Mouse (Mus musculus): ENCODE results near the gene Chst4.

Chst4 gene

DNA sequence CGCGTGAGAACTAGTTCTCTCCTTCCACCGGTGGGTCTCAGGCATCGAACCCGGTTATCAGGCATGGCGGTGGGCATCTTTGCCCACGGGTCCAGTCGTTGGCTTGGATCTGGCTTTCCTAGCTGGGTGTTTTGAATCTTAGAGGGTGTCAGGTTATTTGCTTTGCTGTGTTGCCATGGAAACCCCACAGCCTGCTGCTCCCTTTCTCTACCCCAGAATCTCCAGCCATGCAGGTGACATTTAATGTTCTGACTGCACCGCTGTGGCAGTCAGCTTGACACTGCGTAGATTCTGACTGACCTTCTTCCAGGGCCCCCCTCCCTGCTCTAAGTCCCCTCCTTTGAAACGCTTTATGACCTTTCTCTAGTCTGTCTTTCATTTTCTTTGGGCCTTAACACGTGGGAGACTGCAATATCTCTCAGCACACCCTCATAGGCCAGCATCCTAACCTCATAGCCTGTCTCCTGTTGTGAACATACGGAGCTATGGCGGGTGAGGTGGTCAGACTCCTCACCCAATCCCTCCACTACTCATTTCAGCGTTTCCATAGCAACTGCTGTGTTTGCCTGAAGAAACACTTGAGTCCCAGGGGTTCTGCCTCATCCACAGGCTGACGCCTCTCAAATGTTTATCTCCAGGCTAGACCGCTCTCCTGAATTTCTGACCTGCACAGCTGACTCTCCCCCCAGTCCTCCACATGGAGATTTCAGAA lies 33.1 kb downstream of the Chst4 start:
- DNase-seq (ENCODE audit: low read depth, low spot score) = no peak

DNA sequence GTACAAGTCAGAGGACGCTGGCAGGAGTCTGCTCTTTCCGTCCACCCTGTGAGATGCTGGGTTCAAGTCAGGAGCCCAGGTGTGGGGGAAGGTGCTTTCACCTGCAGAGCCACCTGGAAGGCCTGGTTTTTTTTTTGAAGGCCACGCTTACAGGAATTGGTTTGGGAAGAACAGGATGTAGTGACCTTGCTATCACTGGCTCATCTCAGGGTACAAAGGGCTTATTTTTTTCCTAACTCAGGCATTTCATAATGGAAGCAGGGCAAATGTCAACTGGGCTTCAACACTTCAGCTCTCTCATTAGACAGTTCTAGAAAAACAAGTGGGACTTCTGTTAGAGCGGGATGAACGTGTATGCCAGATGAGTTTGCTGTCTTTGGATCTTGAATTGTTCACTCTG lies 35.2 kb downstream of the Chst4 start:
- DNase-seq (ENCODE audit: low read depth, low spot score) = no peak

GRCm38 (mm10) chr8:110002953-110003352 lies 36.6 kb downstream of the Chst4 start:
- DNase-seq (ENCODE audit: low read depth, low spot score) = peak; percentile 34

- no peak for DNase-seq (ENCODE audit: low read depth, low spot score)
Observed at GRCm38 (mm10) chr8:109999974-110000373, 39.6 kb downstream of the Chst4 start.

GRCm38 (mm10) chr8:109998066-109998465 lies 41.5 kb downstream of the Chst4 start:
- no peak for DNase-seq (ENCODE audit: low read depth, low spot score)

GRCm38 (mm10) chr8:109997381-109997780 lies 42.2 kb downstream of the Chst4 start:
- DNase-seq (ENCODE audit: low read depth, low spot score) = no peak

DNA sequence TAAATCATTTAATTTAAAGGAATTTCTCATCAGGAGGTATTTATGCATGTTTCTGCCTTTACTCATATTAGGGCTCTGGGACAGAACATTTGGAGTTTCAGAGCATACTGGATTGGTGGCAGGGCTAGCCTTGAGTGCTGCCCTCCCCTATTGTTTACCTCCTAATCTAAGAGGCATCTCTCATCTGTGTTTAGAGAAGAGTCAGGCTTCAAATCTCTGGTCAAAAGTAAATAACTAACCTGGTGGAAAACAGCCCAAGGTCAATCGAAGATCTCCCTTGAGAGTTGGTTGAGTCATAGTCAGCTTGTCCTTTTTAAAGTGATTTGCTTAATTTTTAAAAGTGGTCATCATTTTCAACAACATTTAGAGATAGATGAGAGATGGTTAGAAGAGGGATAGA lies 46.6 kb downstream of the Chst4 start:
- no peak for DNase-seq (ENCODE audit: low read depth, low spot score)

- DNase-seq (ENCODE audit: low read depth, low spot score) = no peak
Observed at GRCm38 (mm10) chr8:109992166-109992565, 47.4 kb downstream of the Chst4 start.

DNA sequence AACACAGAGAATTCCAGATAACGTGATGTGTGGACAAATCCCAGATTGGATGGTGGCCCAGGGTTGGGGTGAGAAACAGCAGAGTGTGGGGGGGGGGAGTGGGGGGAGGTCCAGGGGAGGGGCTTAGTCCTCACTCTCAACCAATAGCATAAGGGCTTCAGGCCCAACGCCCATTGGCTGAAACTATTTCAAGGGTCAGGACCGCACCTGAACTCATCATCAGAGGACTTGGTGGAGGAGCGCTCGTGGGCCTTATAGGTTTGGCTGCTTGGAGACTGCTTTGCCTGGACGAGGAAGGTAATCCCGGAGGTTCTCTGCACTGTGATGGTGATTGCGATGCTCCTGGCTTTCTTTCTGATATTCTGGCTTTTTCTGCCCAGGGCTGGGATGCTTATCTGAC lies 49.3 kb downstream of the Chst4 start, which contains the start of gene Tat:
Gene Tat (plus strand): TSS at position 214 of the 400 bp plus-strand sequence.
- DNase-seq (ENCODE audit: low read depth, low spot score) = no peak

DNA sequence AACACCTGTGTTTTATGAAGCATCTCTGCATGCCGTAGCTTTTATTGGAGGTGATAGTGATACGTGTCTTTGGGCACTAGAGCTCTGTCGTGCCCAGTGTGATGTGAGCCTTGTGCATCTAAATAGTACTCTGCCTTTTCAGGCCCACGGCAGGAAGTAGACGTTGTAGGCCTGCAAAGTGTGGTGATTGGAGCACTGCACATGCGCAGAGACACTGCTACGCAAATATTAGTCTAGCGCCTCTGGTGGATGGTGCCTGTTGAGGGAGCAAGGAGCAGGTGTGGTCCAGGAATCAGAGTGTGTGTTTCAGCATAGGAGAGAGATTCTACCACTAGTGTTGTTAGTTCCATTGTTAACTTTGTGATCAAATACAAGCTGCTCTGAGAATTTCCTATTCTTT lies 50.4 kb downstream of the Chst4 start:
- DNase-seq (ENCODE audit: low read depth, low spot score) = no peak

DNA sequence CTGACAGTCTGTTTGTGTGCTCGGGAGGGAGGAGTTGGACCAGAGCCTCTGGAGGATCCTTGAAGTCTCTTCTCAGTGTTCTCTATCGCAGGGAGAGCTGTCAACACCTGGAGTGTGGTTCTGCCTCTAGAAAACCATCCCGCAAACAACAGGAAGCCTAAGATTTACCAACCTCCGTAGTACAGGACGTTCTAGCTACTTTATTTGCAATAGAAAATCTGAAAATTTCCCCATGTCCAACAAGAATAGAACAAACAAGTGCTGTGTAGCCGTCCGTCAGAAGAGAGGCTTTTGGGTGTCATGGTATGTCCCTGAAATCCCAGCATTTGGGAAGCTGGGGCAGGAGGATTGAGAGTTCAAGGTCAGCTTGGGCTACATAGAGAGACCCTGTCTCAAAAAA lies 51.8 kb downstream of the Chst4 start:
- DNase-seq (ENCODE audit: low read depth, low spot score) = no peak

DNA sequence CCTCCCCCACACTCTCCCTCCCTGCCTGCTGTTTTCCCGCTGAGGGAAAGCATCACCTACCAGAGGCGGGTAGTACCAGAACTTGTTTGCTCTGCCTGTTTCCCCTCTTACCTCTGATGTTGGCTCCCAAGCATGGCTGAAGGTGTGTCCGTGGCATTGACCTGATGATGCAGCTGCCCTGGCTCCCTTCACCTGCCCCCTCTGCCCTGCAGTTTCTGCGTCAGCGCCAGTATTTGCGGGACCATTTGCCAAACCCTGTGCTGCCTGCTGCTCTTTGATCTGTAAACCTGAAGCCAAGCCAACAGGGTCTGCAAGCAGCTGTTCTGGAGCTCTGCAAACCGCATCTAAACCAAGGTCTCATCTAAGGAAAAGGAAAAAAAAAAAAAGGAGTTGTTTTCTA lies 53.2 kb downstream of the Chst4 start:
- DNase-seq (ENCODE audit: low read depth, low spot score) = no peak

DNA sequence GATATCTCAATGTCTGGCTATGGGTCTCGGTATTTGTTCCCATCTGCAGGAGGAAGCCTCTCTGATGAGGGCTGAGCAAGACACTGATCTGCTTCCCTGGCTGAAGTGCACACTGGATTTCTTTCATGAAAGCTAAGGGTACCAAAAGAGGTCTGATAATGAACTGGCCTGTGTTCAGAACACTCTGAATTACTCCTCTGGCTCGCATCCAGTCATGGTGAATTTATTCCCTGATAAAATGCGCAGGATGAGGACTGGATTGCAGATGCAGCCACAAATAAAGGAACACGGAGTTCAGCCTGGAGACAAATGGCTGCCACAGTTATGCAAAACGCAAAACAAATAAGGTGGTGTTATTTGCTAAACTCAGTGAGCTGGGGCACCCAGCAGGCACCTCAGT lies 55.6 kb downstream of the Chst4 start:
- DNase-seq (ENCODE audit: low read depth, low spot score) = no peak

GRCm38 (mm10) chr8:109982386-109983105 lies 57.0 kb downstream of the Chst4 start:
- DNase-seq (ENCODE audit: low read depth, low spot score) = no peak

DNA sequence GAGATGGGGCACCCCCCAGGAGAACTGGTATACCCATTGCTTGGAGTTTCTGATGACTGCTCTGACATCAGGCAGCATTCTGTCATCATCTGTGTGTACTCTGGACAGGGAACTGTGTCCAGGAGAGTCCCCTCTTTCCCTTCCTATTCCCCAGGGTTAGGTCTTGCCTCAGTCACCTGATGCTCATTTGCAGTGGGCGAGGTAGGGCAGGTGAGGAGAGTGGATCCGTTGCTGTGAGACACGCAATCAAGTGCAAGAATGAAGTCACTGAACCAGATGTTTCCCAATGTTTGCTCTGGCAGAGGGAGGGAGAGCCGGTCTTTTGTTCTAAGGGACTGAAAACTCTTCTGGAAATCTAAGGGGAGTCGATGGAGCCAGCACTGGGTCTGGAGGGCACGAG lies 60.2 kb downstream of the Chst4 start:
- DNase-seq (ENCODE audit: low read depth, low spot score) = no peak
